Mouse (Mus musculus): Measurements from ENCODE around the gene Polr1c. TPM values are rescaled to one million over a fixed set of nuclear protein-coding genes. Genes with fewer than 3 reads are reported as not detected.

The Polr1c gene
- 10 to 100 TPM; 36.3 to 40.4 TPM for total RNA-seq (2021)

DNA sequence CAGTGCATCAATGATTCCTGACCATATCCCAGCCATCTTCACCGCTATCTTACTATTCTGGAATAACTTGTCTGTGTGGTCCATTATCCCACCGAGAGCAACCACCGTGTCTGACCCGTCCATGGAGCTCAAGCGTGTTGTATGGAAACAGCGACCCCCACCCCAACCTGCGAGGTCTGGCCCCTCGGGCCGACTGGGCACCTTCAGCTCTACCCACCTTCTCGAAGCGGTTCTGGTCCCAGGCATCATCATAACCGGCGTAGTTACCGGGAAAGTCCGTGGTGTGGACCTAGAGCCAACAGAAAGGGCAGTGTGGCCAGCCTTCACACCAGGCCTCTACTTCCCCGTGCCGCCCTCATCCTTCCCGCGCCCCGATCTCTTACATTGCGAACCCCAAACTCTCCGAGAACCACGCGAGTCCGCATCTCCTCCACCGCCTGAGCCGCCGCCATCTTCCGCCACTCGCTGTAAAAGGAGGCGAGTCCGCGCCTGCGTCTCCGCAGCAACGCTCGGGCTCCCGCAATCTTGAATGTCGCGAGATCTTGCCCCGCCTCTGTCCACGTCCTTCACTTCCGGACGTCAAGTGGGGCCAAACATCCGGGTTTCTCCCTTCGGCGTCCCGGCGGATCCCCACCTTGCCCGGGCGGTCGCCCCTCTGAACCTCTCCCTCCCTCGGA, at the start of gene Polr1c, which contains the start of gene Yipf3:
Gene Polr1c (minus strand): TSS at position 543 of the 677 bp plus-strand sequence.
Gene Yipf3 (plus strand): TSS at position 569 of the 677 bp plus-strand sequence.
- peak; percentile 86 to 92 for DNase-seq (ENCODE audit: extremely low spot score in 1 of 2, low spot score in 1 of 2)

GRCm38 (mm10) chr17:46297028-46297363, 49.1 kb upstream of the Polr1c start:
- DNase-seq (ENCODE audit: extremely low spot score in 1 of 2, low spot score in 1 of 2), result no peak

- no peak for DNase-seq (ENCODE audit: extremely low spot score in 1 of 2, low spot score in 1 of 2)
Observed at GRCm38 (mm10) chr17:46296601-46297000, 48.7 kb upstream of the Polr1c start.

DNA sequence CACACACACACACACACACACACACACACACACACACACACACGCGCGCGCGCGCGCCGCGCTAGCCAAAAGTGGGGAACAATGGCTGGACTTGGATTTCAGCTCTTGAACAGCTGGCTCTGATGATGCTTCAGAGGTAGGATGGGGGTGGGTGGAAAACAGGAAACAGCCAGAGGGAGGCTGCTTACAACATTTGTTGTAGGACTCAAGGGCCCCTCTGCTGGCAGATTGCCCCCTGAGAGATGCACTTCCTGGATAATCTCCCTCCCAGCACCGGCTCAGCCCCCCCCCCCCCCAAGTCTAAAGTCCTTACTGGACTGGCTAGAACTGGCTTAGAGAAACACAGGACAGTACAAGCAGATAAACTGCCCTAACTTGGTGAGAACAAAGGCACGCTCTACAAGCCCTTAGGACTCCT, 39.8 kb upstream of the Polr1c start:
- DNase-seq (ENCODE audit: extremely low spot score in 1 of 2, low spot score in 1 of 2), result no peak

GRCm38 (mm10) chr17:46285407-46285806, 37.6 kb upstream of the Polr1c start:
- DNase-seq (ENCODE audit: extremely low spot score in 1 of 2, low spot score in 1 of 2), result no peak

DNA sequence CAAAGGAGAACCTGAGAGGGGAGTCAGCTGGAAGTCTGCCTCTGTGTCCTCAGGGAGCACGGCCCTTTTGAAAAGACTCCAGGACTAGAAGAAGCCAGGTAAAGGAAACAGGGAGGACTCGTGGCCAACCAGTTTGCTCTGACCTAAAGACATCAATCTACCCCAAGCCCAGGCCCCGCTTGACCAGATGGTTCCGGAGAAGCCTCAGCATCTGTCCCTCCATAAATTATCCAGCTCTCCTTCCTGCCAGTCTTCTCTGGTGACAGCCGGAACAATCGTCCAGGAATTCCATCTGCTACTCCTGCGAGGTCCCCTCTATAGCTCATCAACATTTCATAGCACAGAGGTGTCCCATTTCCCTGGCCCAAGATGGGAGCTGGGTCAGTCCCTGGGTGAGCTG, 36.8 kb upstream of the Polr1c start:
- no peak for DNase-seq (ENCODE audit: extremely low spot score in 1 of 2, low spot score in 1 of 2)

GRCm38 (mm10) chr17:46283911-46284310, 36.1 kb upstream of the Polr1c start:
- DNase-seq (ENCODE audit: extremely low spot score in 1 of 2, low spot score in 1 of 2), result no peak

DNA sequence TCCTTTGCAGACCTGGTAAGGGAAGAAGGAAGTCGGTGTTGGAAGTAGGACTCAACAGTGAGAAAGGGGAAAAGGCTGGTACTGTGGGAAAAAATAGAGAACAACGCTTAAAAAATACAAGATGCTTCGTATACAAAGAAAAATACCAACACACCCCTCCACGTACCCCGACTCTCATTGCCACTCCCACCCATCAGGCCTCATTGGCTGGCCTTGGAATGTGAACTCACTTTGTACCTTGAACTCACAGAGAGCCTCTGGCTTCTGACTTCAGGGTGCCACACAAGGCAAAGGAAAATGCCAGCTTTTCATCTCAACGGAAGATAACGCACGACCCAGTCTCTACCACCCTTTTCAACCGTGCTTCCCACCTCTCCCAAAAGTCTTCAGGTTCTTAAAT, 35.3 kb upstream of the Polr1c start:
- DNase-seq (ENCODE audit: extremely low spot score in 1 of 2, low spot score in 1 of 2), result no peak

DNA sequence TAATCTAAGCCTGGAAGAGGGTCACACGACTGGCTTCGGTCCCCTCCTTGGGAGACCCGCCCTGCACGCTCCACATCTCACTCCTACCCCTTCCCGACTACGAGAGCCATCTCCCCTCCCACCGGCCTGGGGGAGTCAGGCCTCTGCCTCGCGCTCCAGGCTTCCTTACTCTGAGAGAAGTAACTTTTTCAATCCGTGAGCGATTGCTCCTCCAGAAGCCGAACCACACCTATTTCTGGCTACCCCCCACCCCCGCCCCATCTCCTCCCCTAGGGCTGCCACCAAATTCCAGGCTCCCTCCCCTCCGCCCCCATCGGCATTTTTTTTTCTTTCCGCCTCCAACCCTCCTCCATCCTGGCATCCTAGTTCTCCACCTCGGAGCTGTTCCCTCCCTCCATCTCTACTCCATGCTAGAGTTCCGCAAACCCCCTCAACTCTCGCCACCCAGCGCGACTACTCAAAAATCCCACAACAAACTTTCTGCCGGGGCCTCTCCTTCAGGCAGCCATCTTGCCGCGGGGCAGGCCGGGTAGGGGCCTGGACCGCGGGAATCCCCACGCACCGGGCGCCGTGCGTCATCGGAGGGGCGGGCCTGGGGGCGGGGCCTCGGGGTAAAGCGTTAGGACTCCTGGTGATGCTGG, 34.7 kb upstream of the Polr1c start, which contains the start of gene Tjap1:
Gene Tjap1 (minus strand): TSS at position 544 of the 641 bp plus-strand sequence.
- peak; percentile 73 to 78 for DNase-seq (ENCODE audit: extremely low spot score in 1 of 2, low spot score in 1 of 2)

DNA sequence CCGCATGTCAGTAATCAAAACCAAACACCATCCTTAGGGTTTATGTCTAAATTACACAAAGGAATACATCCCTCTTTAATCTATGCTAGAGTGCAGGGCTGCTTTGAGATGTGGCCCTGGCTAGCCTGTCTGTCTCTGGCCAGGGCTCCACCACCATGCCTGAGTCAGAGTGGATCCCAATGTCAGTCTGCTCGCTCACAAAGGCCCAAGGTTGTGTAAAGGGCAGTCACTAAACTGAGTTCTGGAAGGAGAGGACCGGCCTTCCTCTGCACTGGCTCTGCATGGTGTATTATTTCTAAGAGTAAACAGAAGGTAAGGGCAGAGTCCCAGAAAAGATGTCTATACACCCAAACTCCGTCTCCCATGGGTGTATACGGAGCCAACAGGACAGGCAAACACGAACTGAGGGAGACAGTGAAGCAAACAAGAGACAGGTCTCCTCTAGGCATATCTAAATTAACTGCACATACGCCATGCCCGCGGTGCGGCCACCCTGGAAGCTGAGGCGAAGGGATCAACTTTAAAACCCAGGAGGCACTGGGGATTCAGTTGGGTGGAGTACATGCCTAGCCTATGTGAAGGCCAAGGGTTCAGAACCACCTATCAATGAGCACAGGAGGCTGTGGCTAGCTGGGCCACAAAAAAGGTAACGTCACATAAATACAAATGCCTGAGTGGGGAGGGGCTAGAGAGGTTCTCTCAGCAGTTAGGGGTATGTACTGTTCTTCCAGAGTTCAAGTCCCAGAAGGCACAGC, 30.3 kb upstream of the Polr1c start:
- no peak for DNase-seq (ENCODE audit: extremely low spot score in 1 of 2, low spot score in 1 of 2)

DNA sequence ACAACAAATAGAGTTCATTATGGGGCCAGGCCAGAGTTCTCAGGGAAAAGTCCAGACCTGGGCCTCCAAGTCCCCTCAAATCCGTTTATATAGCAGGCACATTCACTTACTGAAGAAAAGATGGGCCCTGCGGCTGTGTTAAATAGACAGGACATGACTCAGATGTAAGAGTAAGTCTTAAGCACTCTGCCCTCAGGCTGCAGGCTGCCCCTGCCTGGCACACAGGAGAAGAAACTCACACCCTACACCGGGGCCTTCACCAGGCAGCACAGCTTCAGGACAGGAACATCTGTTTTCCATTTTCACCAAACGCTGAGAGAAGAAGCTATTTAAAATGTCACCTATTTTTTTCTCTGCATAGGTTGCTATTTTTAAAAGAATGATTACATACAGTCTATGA, 29.7 kb upstream of the Polr1c start:
- no peak for DNase-seq (ENCODE audit: extremely low spot score in 1 of 2, low spot score in 1 of 2)

GRCm38 (mm10) chr17:46275506-46275905, 27.7 kb upstream of the Polr1c start:
- no peak for DNase-seq (ENCODE audit: extremely low spot score in 1 of 2, low spot score in 1 of 2)

- no peak for DNase-seq (ENCODE audit: extremely low spot score in 1 of 2, low spot score in 1 of 2)
Observed at GRCm38 (mm10) chr17:46275034-46275433, 27.2 kb upstream of the Polr1c start.

- no peak for DNase-seq (ENCODE audit: extremely low spot score in 1 of 2, low spot score in 1 of 2)
Observed at GRCm38 (mm10) chr17:46274465-46274864, 26.6 kb upstream of the Polr1c start.

- DNase-seq (ENCODE audit: extremely low spot score in 1 of 2, low spot score in 1 of 2), result no peak
Observed at GRCm38 (mm10) chr17:46273803-46274236, 26.0 kb upstream of the Polr1c start.

DNA sequence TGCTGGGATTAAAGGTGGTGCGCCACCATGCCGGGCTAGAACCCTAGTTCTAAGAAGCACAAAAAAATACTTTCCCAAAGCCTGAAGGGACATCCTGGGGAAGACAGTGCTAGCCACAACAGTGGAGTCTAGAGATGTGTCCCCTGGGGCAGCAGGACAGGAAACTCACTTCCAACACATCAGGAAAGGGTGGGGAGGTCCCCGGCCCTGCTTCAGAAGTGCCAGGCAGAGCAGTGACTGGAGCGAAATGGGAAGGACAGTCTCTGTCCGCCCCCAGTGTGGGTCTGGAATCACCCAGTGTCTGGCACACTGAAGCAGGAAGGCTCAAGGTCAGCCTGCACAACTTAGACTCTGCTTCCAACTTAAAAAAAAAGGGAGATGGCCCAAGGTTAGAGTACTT, 24.8 kb upstream of the Polr1c start:
- no peak for DNase-seq (ENCODE audit: extremely low spot score in 1 of 2, low spot score in 1 of 2)

GRCm38 (mm10) chr17:46272058-46272457, 24.2 kb upstream of the Polr1c start:
- no peak for DNase-seq (ENCODE audit: extremely low spot score in 1 of 2, low spot score in 1 of 2)

GRCm38 (mm10) chr17:46269771-46270534, 22.1 kb upstream of the Polr1c start:
- no peak for DNase-seq (ENCODE audit: extremely low spot score in 1 of 2, low spot score in 1 of 2)

DNA sequence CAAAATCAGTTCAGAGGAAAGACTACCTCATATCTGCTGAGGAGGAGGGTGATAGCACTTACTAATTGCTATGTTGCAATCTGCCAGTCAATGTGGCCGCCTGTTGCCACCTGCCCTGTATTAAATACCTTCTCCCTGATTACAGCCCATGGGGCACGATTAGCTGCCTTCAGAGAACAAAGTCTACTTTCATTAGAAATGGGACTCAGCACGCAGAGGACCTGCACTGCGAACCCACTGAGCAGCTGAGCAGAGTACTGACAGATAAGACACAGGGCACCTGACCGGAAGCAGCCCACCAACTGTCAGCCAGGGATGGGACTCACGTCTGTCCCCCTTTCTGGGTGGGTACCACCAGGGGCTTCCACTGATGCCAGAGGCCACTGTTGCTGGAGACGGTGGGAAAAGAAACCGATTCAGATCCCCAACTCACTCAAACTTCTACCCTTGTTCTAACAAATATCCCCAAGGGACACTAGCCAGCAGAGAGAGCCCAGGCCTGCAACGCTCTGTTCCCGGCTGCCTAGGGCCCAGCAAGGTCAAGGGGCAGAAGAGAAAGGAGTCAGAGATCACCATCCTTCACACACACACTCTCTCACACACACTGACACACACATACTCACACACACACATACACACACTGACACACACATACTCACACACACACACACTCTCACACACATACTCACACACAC, 20.3 kb upstream of the Polr1c start:
- no peak for DNase-seq (ENCODE audit: extremely low spot score in 1 of 2, low spot score in 1 of 2)

- no peak for DNase-seq (ENCODE audit: extremely low spot score in 1 of 2, low spot score in 1 of 2)
Observed at GRCm38 (mm10) chr17:46267511-46267910, 19.7 kb upstream of the Polr1c start.

All from layer of hippocampus, postnatal 25 days (tissue).